Mouse (Mus musculus): Measurements from ENCODE around the gene Maz.

Gene Maz

DNA sequence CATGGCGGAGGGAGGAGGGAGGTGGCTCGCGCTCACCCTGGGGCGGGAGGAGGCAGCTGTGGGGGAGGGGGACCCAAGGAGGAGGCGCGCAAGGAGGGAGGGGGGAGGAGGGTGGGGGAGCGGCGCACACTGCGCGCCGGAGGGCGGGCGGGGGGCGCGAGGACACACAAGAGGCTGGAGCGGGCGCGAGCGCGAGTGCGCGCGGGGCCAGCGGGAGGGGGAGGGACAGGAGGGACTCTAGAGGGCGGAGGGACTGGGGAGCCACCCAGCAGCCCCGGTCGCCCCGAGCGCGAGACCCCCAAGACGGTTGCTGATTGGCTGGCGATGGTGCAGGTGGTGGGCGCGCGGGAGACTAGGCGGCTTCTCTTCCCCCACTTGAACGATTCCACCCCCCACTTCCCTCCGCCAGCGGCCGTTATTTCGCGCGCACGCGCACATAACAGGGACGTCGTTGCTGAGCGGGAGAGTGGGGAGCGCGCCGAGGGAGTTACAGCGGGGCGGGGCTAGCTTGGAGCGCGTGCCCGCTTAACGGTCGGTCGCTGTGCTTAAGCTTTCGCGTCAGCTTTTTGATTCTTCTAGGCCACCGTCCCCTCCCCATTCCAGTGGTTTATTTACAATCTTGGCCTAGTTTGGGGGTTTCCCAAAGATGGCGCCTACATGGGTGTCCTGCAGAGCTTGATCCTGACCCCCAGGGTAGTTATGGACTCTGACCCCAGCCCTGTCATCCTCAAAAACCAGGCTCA lies at the start of gene Maz:
Maz (minus strand) TSS at position 54 of the 743 bp plus-strand sequence.
- DNase-seq (ENCODE audit: low spot score), result peak; percentile 99

- DNase-seq (ENCODE audit: low spot score), result no peak
These were observed 49.4 kb upstream of the Maz start for GRCm38 (mm10) chr7:127076188-127076587.

DNA sequence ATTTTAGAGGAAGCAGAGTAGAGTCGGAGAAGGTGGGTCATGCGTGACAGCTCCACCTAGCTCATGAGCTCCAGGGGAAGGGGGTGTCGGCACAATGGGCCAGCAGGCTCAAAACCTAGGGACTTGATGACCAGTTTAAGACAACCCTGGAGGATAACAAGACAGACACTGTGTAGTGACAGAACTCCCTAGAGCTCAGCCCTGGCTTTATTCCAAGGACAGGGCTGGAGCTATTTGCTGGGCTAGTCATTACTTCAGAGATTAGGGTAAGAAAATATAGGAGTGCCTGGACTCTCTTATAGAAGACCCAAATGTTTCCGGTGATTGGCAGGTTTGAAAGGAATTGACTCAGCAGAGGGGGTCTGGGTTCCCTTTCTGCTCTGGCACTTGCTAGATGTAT lies 46.4 kb upstream of the Maz start:
- DNase-seq (ENCODE audit: low spot score), result no peak

- no peak for DNase-seq (ENCODE audit: low spot score)
These were observed 44.1 kb upstream of the Maz start for GRCm38 (mm10) chr7:127070871-127071413.

GRCm38 (mm10) chr7:127066317-127066716 lies 39.5 kb upstream of the Maz start:
- no peak for DNase-seq (ENCODE audit: low spot score)

GRCm38 (mm10) chr7:127065538-127065937 lies 38.7 kb upstream of the Maz start:
- DNase-seq (ENCODE audit: low spot score), result no peak

- DNase-seq (ENCODE audit: low spot score), result no peak
These were observed 28.3 kb upstream of the Maz start for GRCm38 (mm10) chr7:127055026-127055585.

- DNase-seq (ENCODE audit: low spot score), result peak; percentile 90
These were observed 15.2 kb upstream of the Maz start, which contains the start of gene Kif22 for GRCm38 (mm10) chr7:127041851-127042672. Kif22 (minus strand) TSS chr7:127042471.

GRCm38 (mm10) chr7:127031244-127031643 lies 4.4 kb upstream of the Maz start:
- DNase-seq (ENCODE audit: low spot score), result no peak

- DNase-seq (ENCODE audit: low spot score), result no peak
These were observed 3.3 kb upstream of the Maz start for GRCm38 (mm10) chr7:127030172-127030571.

DNA sequence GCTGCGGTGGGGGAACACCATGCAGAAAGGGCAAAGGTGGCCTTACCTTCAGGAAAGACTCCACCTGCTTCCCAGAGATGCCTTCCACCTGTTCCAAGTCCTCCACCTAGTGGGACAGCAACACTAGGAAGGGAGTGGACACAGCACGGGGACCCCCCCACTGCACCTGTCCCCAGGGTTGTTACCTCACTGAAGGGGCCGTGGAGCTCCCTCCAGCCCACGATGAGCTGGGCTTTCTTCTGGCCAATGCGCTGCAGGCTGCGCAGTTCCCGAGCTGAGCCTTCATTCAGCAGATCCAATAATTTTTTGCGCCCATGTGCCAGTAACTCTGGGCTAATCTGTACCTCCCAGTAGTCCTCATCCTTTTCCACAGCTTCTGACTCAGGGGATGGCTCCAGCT lies 1.0 kb upstream of the Maz start:
- DNase-seq (ENCODE audit: low spot score), result no peak

DNA sequence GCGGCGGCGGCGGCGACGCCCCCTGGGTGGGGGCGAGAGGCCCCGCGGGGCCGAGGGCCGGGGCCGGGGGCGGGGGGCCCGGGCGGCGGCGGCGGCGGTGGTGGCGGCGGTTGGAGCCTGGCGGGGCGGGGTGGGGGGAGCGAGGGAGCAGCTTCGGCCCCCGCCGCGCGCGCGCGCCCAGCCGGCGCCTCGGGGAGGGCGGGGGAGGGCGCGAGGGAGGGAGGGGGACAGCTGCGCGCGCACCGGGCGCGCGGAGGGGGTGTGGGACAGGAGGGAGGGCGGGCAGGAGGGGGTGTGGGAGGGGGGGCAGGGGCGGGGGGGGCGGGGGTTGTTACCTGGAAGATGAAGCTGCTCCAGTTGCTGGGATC lies 237 bp downstream of the Maz start:
- no peak for DNase-seq (ENCODE audit: low spot score)

- DNase-seq (ENCODE audit: low spot score), result peak; percentile 65
These were observed 656 bp downstream of the Maz start for GRCm38 (mm10) chr7:127026161-127026600.

DNA sequence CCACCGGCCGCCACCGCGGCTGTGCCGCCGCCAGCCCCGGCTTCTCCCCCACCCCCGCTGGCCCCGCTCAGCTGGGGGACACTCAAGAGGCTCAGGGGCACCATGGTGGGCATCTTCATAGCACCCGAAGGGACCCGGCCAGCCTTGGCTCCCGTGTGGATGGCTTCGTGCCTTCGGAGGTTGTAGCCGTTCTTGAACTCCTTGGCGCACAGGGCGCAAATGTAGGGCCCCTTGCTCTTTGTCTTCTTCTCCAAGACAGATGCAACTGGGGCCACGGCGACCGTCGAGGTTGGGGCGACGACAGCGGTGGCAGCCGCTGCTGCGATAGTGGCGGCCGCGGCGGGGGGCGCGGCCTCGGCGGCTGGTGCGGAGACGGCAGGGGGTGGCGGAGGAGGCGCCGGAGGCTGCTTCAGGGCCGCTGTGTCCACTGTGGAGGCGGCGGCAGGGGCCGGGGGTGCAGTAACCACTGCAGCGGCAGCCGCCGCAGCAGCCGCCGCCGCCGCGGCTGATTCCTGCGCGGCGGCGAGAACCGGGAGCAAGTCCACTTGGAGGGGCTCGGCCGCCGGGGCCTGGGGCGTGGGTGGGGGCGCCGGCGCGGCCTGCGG lies 1.2 kb downstream of the Maz start:
- peak; percentile 43 for DNase-seq (ENCODE audit: low spot score)

DNA sequence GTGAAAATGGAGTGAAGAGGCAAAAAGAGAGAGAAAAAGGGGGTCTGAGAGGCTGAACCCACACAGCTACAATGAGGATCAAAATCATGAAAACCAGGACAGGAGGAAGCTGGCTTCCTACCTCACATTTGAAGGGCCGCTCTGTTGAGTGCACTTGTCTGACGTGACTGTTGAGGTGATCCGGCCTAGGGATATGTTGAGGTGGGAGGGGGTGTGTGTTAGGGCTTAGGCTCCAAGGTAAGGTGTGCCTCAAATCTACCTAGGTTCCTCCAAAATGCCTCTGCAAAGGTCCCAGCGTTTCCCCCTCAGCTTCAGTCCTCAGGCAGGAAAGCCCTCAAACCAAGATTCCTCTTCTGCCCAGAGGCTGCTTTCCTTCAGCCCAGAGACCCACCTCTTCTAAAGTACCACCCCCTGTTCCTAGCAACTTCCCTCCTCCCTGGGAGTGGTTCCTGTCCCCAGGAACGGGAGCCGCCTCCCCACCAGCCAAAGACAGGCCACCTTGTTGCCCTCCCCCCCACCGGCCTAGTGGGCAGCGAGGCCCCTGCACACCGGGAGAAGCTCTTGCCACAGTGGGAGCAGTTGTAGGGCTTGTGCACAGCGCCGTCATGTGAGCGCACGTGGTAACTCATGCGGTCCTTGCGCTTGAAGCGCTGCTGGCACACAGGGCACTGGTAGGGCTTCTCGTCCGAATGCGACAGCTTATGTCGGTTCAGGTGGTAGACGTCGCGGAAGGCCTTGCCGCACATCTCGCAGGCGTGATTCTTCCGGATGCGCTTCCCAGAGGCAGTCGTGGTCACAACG lies 1.9 kb downstream of the Maz start:
- DNase-seq (ENCODE audit: low spot score), result peak; percentile 76

- DNase-seq (ENCODE audit: low spot score), result no peak
These were observed 2.7 kb downstream of the Maz start for GRCm38 (mm10) chr7:127023896-127024690.

- no peak for DNase-seq (ENCODE audit: low spot score)
These were observed 3.6 kb downstream of the Maz start for GRCm38 (mm10) chr7:127023272-127023691.

- no peak for DNase-seq (ENCODE audit: low spot score)
These were observed 4.1 kb downstream of the Maz start for GRCm38 (mm10) chr7:127022528-127023271.

Data from urinary bladder, postnatal 14 days (tissue).